Comparison of ENCODE assay signal across 1 mouse cellular context in the genomic region with DNA sequence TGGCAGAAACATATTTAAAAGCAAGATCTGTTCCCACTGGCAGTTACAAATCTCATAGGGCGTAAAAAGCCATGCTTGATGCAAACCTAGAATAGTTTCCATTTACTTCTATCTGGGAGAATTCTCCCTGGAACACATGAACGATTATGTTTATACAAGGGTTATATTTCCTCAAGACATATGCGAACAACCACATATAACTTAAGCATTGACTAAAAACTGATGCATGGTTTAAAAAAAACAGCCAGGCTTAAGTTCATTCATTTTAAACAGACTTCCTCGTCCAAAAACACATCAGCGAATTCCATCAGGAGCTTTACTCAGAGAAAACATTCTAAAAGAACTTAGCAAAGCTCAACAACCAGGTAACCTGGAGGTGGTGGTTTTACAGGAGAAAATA.
TF ChIP-seq lines count a peak whose summit lies in the region.

No protein-coding gene starts in this region.

TF ChIP-seq in CH12.LX, 34 proteins besides CTCF, POLR2A, EP300 and RAD21 (continued from another document):
- no peak for TF ChIP-seq MAX (IDR thresholded peaks at IDR 0.05; ENCODE audit: low read length)
